Mouse (Mus musculus): ENCODE measurements around the gene Cnrip1. TPM values are rescaled to one million over a fixed set of nuclear protein-coding genes. Genes with fewer than 3 reads are reported as not detected.
"Not testable (repeated sequence)": the region's sequence is repeated elsewhere in the genome, so short reads cannot be mapped to it uniquely, and the experiment has no call there.

The Cnrip1 gene
- total and polyA plus RNA-seq, 3 experiments: 0.27 TPM; not detected in 2

GRCm38 (mm10) chr11:17045806-17046205 lies 5.6 kb upstream of the Cnrip1 start:
- H3K27me3 ChIP-seq (ENCODE audit: insufficient read depth, low read length): no peaks in the 10 kb centered on the region; the same call in 1 of the 2 replicates
- DNase-seq (ENCODE audit: low spot score): no peak

DNA sequence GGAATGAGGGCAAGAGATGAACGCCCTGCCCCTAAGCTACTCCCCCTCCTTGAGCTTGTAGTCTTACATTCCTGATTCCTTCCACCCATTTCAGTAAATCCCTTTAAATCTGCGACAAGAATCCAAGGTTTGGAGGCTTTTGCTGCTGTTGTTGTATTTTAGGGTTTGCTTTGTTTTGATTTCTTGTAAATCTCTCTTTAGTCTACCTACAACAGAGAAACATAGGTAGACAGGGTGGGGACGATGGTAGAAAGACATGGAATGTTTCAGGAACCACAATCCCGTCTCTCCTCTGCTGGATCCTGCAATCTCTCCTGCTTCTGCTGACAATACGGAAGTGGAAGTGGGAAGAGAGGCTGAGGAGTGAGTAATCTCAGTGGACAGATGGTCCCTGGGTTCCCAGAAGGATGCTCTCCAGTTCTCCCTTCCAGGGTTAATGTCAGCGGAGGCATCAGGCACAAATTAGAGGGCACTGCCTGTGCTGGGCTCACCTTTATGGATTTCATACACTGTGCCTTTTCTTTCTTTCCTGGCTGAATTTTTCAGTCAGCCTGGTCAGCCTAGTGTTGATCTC lies 1.2 kb downstream of the Cnrip1 start:
- Histone ChIP-seq H3K27me3 (ENCODE audit: insufficient read depth, low read length) (peaks cover 8% of the 10 kb centered on the region; the same call in 1 of the 2 replicates), H3K9me3 (replicated peaks) (no peaks in the 10 kb centered on the region), H3K36me3 (replicated peaks) (no peaks in the 10 kb centered on the region), H3K4me3 (ENCODE audit: low read depth, low read length) (no peak overlapping the region), H3K4me1 (ENCODE audit: insufficient read depth, low read depth, low read length) (no peaks in the 10 kb centered on the region)
- TF ChIP-seq GATA2 (IDR thresholded peaks at IDR 0.05; ENCODE audit: borderline replicate concordance, low read depth, low read length) (no peak), GATA1 (IDR thresholded peaks at IDR 0.05; ENCODE audit: borderline replicate concordance, low read length) (no peak), CTCF (IDR thresholded peaks at IDR 0.05; ENCODE audit: low read depth, low read length) (no peak), TAL1 (conservative IDR thresholded peaks at IDR 0.05; ENCODE audit: low read depth, low read length) (no peak), POLR2AphosphoS5 (IDR thresholded peaks at IDR 0.05; ENCODE audit: insufficient replicate concordance, low read depth, low read length) (no peak)
- ATAC-seq (ENCODE audit: extremely low read depth, insufficient number of reproducible peaks, low FRiP score, poor library complexity, severe bottlenecking) (no peak), DNase-seq (ENCODE audit: low spot score) (no peak)

More at GRCm38 (mm10) chr11:17045806-17046205, 5.6 kb upstream of the Cnrip1 start:
- no peaks in the 10 kb centered on the region for H3K9me3 ChIP-seq (replicated peaks)
- H3K4me1 ChIP-seq (ENCODE audit: insufficient read depth, low read depth, low read length): no peaks in the 10 kb centered on the region
- no peak for ATAC-seq (ENCODE audit: extremely low read depth, insufficient number of reproducible peaks, low FRiP score, poor library complexity, severe bottlenecking)
- H3K36me3 ChIP-seq (replicated peaks): no peaks in the 10 kb centered on the region
- TF ChIP-seq GATA1 (IDR thresholded peaks at IDR 0.05; ENCODE audit: borderline replicate concordance, low read length) (no peak), GATA2 (IDR thresholded peaks at IDR 0.05; ENCODE audit: borderline replicate concordance, low read depth, low read length) (no peak), TAL1 (conservative IDR thresholded peaks at IDR 0.05; ENCODE audit: low read depth, low read length) (no peak), CTCF (IDR thresholded peaks at IDR 0.05; ENCODE audit: low read depth, low read length) (no peak), POLR2AphosphoS5 (IDR thresholded peaks at IDR 0.05; ENCODE audit: insufficient replicate concordance, low read depth, low read length) (no peak)
- H3K4me3 ChIP-seq (ENCODE audit: low read depth, low read length): no peak overlapping the region

DNA sequence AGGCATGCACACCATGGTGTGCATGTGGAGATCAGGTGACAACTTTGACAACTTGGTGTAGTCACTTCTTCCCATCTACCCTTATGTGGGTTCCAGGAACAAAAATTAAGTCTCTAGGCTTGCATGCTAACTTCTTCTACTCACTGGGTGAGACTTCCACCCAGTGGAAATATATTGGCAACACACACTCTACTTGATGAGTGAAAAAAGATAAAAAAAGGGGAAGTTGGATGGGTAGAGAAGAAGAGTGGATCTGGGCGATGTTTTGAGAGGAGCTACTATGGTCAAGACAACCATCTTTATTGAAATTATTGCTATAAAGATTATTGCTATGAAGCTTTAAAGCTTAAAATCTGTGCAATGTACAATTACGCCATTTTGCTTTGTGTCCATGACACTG lies 18.0 kb downstream of the Cnrip1 start:
- H3K9me3 ChIP-seq (replicated peaks); H3K27me3 ChIP-seq (ENCODE audit: insufficient read depth, low read length); H3K4me1 ChIP-seq (ENCODE audit: insufficient read depth, low read depth, low read length); H3K36me3 ChIP-seq (replicated peaks); H3K4me3 ChIP-seq (ENCODE audit: low read depth, low read length); DNase-seq (ENCODE audit: low spot score): not testable (repeated sequence)
- ATAC-seq (ENCODE audit: extremely low read depth, insufficient number of reproducible peaks, low FRiP score, poor library complexity, severe bottlenecking): peak; percentile 34

DNA sequence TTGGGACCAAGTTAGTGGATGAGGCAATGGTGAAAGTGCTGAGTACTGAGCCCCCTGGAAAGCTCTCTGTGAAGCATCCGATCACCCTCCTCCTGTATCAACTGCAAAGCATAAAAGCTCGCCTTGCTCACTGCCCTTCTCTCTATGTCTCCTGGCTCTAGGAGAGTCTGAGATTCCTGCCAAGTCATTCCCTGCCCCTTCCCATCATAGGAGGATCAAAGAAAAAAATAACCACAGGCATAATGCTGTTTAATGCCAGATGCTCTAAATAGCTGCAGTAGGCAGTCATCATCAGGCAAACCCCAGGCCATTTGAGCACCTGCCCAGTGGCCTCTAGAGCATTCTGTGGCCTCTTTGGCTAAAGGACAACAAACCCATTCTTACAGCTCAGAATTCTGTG lies 24.3 kb downstream of the Cnrip1 start:
- H3K9me3 ChIP-seq (replicated peaks): no peaks in the 10 kb centered on the region
- H3K4me3 ChIP-seq (ENCODE audit: low read depth, low read length): no peak overlapping the region
- ATAC-seq (ENCODE audit: extremely low read depth, insufficient number of reproducible peaks, low FRiP score, poor library complexity, severe bottlenecking) (no peak), DNase-seq (ENCODE audit: low spot score) (no peak)
- no peaks in the 10 kb centered on the region for H3K4me1 ChIP-seq (ENCODE audit: insufficient read depth, low read depth, low read length)
- TF ChIP-seq GATA1 (IDR thresholded peaks at IDR 0.05; ENCODE audit: borderline replicate concordance, low read length): no peak
- no peaks in the 10 kb centered on the region for H3K36me3 ChIP-seq (replicated peaks)
- peaks cover 8% of the 10 kb centered on the region for H3K27me3 ChIP-seq (ENCODE audit: insufficient read depth, low read length)

DNA sequence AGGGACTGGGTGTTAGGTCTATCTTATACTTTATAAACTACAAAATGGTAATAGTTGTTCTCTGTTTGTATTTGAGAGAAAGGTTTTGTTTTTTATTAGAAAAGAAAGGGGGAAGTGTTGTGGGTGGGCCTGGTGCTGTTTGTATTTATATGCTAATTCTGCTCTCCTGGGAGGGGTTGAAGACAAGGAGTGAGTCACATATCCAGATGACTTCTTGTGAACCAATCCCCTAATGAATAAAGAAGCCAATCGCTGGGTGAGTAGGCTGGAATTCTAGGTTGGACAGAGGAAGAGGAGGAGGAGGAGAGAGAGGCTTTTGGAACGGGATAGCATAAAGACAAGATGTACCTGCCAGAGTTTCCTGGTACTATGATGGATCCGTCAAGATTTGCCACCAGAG lies 30.7 kb downstream of the Cnrip1 start:
- H3K27me3 ChIP-seq (ENCODE audit: insufficient read depth, low read length): peaks cover 13% of the 10 kb centered on the region
- H3K9me3 ChIP-seq (replicated peaks): no peaks in the 10 kb centered on the region
- TF ChIP-seq GATA1 (IDR thresholded peaks at IDR 0.05; ENCODE audit: borderline replicate concordance, low read length): no peak
- no peak for TF ChIP-seq POLR2AphosphoS5 (IDR thresholded peaks at IDR 0.05; ENCODE audit: insufficient replicate concordance, low read depth, low read length)
- TF ChIP-seq CTCF (IDR thresholded peaks at IDR 0.05; ENCODE audit: low read depth, low read length): no peak
- no peak for TF ChIP-seq TAL1 (conservative IDR thresholded peaks at IDR 0.05; ENCODE audit: low read depth, low read length)
- no peak for TF ChIP-seq GATA2 (IDR thresholded peaks at IDR 0.05; ENCODE audit: borderline replicate concordance, low read depth, low read length)
- H3K4me3 ChIP-seq (ENCODE audit: low read depth, low read length): no peak overlapping the region
- no peaks in the 10 kb centered on the region for H3K4me1 ChIP-seq (ENCODE audit: insufficient read depth, low read depth, low read length)
- DNase-seq (ENCODE audit: low spot score): no peak
- ATAC-seq (ENCODE audit: extremely low read depth, insufficient number of reproducible peaks, low FRiP score, poor library complexity, severe bottlenecking): no peak
- no peaks in the 10 kb centered on the region for H3K36me3 ChIP-seq (replicated peaks)

GRCm38 (mm10) chr11:17082953-17083352 lies 31.6 kb downstream of the Cnrip1 start:
- H3K36me3 ChIP-seq (replicated peaks): no peaks in the 10 kb centered on the region
- TF ChIP-seq GATA2 (IDR thresholded peaks at IDR 0.05; ENCODE audit: borderline replicate concordance, low read depth, low read length) (no peak), CTCF (IDR thresholded peaks at IDR 0.05; ENCODE audit: low read depth, low read length) (peak; percentile 18; the same call in 1 of the 2 replicates)
- H3K4me1 ChIP-seq (ENCODE audit: insufficient read depth, low read depth, low read length): no peaks in the 10 kb centered on the region
- H3K4me3 ChIP-seq (ENCODE audit: low read depth, low read length): no peak overlapping the region
- no peaks in the 10 kb centered on the region for H3K9me3 ChIP-seq (replicated peaks)
- peaks cover 13% of the 10 kb centered on the region for H3K27me3 ChIP-seq (ENCODE audit: insufficient read depth, low read length)
- DNase-seq (ENCODE audit: low spot score) (no peak), ATAC-seq (ENCODE audit: extremely low read depth, insufficient number of reproducible peaks, low FRiP score, poor library complexity, severe bottlenecking) (no peak; the same call in 1 of the 2 replicates)

DNA sequence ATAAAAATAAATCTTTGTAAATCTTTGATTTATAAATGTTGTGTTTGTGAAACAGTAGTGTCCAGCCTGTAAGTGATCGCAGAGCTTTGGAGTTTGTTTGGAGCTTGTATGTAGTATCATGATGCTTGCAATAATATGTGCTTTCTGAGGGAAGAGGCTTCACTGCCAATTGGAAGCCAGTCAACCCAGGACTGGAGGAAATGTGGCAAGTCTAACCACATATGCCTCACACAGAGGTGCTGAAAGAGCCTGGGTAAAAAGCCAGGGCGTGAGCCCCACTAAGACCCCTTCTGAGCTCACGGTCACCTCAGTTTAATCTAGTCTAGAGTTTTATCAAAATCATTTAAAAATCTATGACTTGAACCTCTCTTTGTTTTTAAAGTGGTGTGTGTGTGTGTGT lies 32.1 kb downstream of the Cnrip1 start:
- TF ChIP-seq POLR2AphosphoS5 (IDR thresholded peaks at IDR 0.05; ENCODE audit: insufficient replicate concordance, low read depth, low read length) (no peak), GATA2 (IDR thresholded peaks at IDR 0.05; ENCODE audit: borderline replicate concordance, low read depth, low read length) (no peak), GATA1 (IDR thresholded peaks at IDR 0.05; ENCODE audit: borderline replicate concordance, low read length) (no peak), TAL1 (conservative IDR thresholded peaks at IDR 0.05; ENCODE audit: low read depth, low read length) (no peak), CTCF (IDR thresholded peaks at IDR 0.05; ENCODE audit: low read depth, low read length) (no peak)
- Histone ChIP-seq H3K4me1 (ENCODE audit: insufficient read depth, low read depth, low read length) (no peaks in the 10 kb centered on the region), H3K4me3 (ENCODE audit: low read depth, low read length) (no peak overlapping the region), H3K27me3 (ENCODE audit: insufficient read depth, low read length) (peaks cover 13% of the 10 kb centered on the region), H3K9me3 (replicated peaks) (no peaks in the 10 kb centered on the region), H3K36me3 (replicated peaks) (no peaks in the 10 kb centered on the region)
- no peak for DNase-seq (ENCODE audit: low spot score)
- no peak for ATAC-seq (ENCODE audit: extremely low read depth, insufficient number of reproducible peaks, low FRiP score, poor library complexity, severe bottlenecking)

Data from G1E (cell line).